Mouse (Mus musculus): ENCODE measurements around the gene Pfdn5. TPM values are rescaled to one million over a fixed set of nuclear protein-coding genes. Genes with fewer than 3 reads are reported as not detected.
A peak's percentile ranks its signal among the peaks of the same experiment; 100 is the strongest.
"Not testable (repeated sequence)": the region's sequence is repeated elsewhere in the genome, so short reads cannot be mapped to it uniquely, and the experiment has no call there.

The Pfdn5 gene
- total and polyA plus RNA-seq, 3 experiments, result 23.0 to 276 (median 119) TPM

DNA sequence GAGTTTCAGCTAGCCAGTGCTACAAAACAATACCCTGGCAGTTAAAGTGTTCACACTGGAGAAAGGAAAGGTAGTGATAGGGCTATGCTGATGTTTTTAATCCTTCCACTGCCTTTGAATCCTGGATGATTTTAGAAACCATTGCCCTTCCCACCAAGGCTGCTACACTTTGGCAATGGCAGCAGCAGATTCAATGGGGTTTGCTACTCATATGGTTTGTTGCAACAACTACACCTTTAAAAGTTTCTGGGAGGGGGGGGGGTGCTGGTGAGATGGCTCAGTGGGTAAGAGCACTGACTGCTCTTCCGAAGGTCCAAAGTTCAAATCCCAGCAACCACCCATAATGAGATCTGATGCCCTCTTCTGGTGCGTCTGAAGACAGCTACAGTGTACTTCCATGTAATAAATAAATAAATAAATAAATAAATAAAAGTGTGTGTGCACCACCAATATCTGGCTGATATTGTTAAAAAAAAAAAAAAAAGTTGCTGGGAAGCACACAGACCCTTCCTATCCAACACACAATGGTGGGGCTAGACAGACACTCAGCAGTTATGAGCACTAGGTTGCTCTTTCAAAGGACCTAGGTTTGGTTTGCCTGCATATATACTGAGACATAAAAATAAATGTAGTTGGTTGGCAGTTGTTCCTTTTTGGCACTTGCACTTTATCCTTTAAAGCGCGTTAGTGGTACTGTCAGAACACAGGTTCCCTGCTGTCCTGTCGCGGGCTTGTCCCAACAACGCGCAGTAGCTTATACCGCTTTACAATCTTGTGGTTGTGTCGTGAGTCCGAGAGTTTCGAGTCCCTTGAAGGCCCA, 1.1 kb upstream of the Pfdn5 start:
- DNase-seq (ENCODE audit: low spot score) (no peak), ATAC-seq (ENCODE audit: extremely low read depth, insufficient number of reproducible peaks, low FRiP score, poor library complexity, severe bottlenecking) (no peak)
- peaks cover 73% of the 10 kb centered on the region for H3K36me3 ChIP-seq (replicated peaks)
- TF ChIP-seq CTCF (IDR thresholded peaks at IDR 0.05; ENCODE audit: low read depth, low read length) (no peak), TAL1 (conservative IDR thresholded peaks at IDR 0.05; ENCODE audit: low read depth, low read length) (no peak), POLR2AphosphoS5 (IDR thresholded peaks at IDR 0.05; ENCODE audit: insufficient replicate concordance, low read depth, low read length) (no peak), GATA1 (IDR thresholded peaks at IDR 0.05; ENCODE audit: borderline replicate concordance, low read length) (no peak), GATA2 (IDR thresholded peaks at IDR 0.05; ENCODE audit: borderline replicate concordance, low read depth, low read length) (no peak)
- H3K4me1 ChIP-seq (ENCODE audit: insufficient read depth, low read depth, low read length), result peaks cover 17% of the 10 kb centered on the region
- no peaks in the 10 kb centered on the region for H3K9me3 ChIP-seq (replicated peaks)
- H3K4me3 ChIP-seq (ENCODE audit: low read depth, low read length), result peak overlapping the region; percentile 64
- H3K27me3 ChIP-seq (ENCODE audit: insufficient read depth, low read length), result no peaks in the 10 kb centered on the region

DNA sequence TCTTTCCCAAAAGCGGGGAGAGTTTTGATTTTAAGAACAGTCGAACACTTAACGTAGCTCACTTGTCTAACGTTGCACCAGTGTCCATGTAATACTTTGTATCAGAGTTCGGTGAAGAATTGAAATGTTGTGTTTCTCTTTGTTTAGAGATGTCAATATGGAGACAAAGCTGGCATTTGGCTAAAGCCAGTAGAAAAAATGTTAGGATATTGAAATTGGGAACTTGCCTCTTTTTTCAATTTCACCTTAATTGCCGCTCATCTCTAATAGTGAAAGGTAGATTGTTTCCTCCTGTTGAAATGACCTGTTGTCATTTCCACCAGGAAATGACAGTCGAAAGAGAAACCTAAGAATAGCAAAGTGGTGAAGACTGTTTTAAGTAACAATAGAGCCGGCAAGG, 976 bp downstream of the Pfdn5 start:
- TF ChIP-seq TAL1 (conservative IDR thresholded peaks at IDR 0.05; ENCODE audit: low read depth, low read length), result no peak
- Histone ChIP-seq H3K4me3 (ENCODE audit: low read depth, low read length) (peak overlapping the region; percentile 80), H3K9me3 (replicated peaks) (no peaks in the 10 kb centered on the region), H3K27me3 (ENCODE audit: insufficient read depth, low read length) (no peaks in the 10 kb centered on the region), H3K36me3 (replicated peaks) (peaks cover 73% of the 10 kb centered on the region), H3K4me1 (ENCODE audit: insufficient read depth, low read depth, low read length) (peaks cover 26% of the 10 kb centered on the region)
- no peak for ATAC-seq (ENCODE audit: extremely low read depth, insufficient number of reproducible peaks, low FRiP score, poor library complexity, severe bottlenecking)
- DNase-seq (ENCODE audit: low spot score), result no peak

DNA sequence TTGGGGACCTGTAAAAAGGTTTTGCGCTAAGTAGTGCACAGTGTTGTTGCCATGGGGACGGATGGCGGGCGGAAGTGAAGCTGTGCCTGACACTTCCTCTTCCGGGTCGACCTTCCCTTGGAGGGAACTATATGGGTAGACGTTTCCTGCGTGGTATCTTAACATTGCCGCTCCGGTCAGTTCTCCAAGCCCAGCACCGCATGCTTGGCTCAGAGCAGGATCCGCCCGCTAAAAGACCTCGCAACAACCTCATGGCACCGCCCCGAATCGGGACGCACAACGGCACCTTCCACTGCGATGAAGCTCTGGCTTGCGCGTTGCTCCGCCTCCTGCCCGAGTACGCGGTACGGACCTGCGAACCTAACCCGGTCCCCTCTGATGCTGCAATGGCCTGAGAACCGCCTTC, 5.7 kb downstream of the Pfdn5 start, which contains the start of gene Myg1:
Myg1 (plus strand) TSS at position 100 of the 406 bp plus-strand sequence.
- TF ChIP-seq CTCF (IDR thresholded peaks at IDR 0.05; ENCODE audit: low read depth, low read length) (no peak), TAL1 (conservative IDR thresholded peaks at IDR 0.05; ENCODE audit: low read depth, low read length) (no peak)
- Histone ChIP-seq H3K9me3 (replicated peaks) (no peaks in the 10 kb centered on the region), H3K4me3 (ENCODE audit: low read depth, low read length) (peak within 1 kb of the TSS; percentile 76), H3K27me3 (ENCODE audit: insufficient read depth, low read length) (no peaks in the 10 kb centered on the region), H3K4me1 (ENCODE audit: insufficient read depth, low read depth, low read length) (peaks cover 35% of the 10 kb centered on the region), H3K36me3 (replicated peaks) (peaks cover 90% of the 10 kb centered on the region)
- peak; percentile 88 for ATAC-seq (ENCODE audit: extremely low read depth, insufficient number of reproducible peaks, low FRiP score, poor library complexity, severe bottlenecking)
- DNase-seq (ENCODE audit: low spot score), result peak; percentile 51

DNA sequence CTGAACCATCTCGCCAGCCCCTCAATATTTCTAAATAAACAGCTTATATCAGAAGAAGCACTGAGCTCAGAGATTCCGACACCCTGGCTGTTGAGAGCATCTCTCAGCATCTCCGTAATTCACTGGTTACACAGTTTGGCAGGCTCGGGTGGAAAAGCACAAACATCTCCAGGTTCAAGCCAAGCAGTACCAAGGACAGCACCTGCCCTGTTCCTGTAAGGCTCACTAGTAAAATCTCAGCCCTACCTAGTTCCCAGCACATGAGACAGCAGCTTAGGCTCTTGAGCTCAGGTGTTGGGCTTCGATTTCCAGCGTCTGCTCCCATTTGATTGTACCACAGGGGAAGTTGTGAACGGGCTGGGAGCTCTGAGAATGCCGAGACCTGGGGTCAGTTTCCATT, 9.3 kb downstream of the Pfdn5 start:
- Histone ChIP-seq H3K36me3 (replicated peaks) (peaks cover 97% of the 10 kb centered on the region), H3K9me3 (replicated peaks) (no peaks in the 10 kb centered on the region), H3K4me1 (ENCODE audit: insufficient read depth, low read depth, low read length) (peaks cover 27% of the 10 kb centered on the region), H3K4me3 (ENCODE audit: low read depth, low read length) (no peak overlapping the region), H3K27me3 (ENCODE audit: insufficient read depth, low read length) (no peaks in the 10 kb centered on the region)
- DNase-seq (ENCODE audit: low spot score), result no peak
- no peak for TF ChIP-seq TAL1 (conservative IDR thresholded peaks at IDR 0.05; ENCODE audit: low read depth, low read length)
- no peak for TF ChIP-seq POLR2AphosphoS5 (IDR thresholded peaks at IDR 0.05; ENCODE audit: insufficient replicate concordance, low read depth, low read length)
- TF ChIP-seq CTCF (IDR thresholded peaks at IDR 0.05; ENCODE audit: low read depth, low read length), result no peak
- no peak for TF ChIP-seq GATA2 (IDR thresholded peaks at IDR 0.05; ENCODE audit: borderline replicate concordance, low read depth, low read length)
- TF ChIP-seq GATA1 (IDR thresholded peaks at IDR 0.05; ENCODE audit: borderline replicate concordance, low read length), result no peak
- ATAC-seq (ENCODE audit: extremely low read depth, insufficient number of reproducible peaks, low FRiP score, poor library complexity, severe bottlenecking), result no peak

DNA sequence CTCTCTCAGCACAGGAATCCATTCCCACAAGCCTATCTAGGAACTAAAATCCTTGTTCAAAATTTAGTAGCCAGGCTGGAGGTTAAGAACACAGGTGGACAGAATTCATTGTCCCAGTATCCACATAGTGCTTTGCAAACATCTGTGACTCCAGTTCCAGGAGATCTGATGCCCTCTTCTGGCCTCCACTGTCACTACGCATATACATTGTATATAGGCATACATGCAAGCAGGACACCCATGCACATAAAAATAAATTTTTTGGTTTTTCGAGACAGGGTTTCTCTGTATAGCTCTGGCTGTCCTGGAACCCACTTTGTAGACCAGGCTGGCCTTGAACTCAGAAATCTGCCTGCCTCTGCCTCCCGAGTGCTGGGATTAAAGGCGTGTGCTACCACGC, 10.0 kb downstream of the Pfdn5 start:
- not testable (repeated sequence) for H3K27me3 ChIP-seq (ENCODE audit: insufficient read depth, low read length); ATAC-seq (ENCODE audit: extremely low read depth, insufficient number of reproducible peaks, low FRiP score, poor library complexity, severe bottlenecking); H3K9me3 ChIP-seq (replicated peaks); H3K4me3 ChIP-seq (ENCODE audit: low read depth, low read length); DNase-seq (ENCODE audit: low spot score)
- H3K36me3 ChIP-seq (replicated peaks), result peaks cover 94% of the 10 kb centered on the region
- peaks cover 29% of the 10 kb centered on the region for H3K4me1 ChIP-seq (ENCODE audit: insufficient read depth, low read depth, low read length)

DNA sequence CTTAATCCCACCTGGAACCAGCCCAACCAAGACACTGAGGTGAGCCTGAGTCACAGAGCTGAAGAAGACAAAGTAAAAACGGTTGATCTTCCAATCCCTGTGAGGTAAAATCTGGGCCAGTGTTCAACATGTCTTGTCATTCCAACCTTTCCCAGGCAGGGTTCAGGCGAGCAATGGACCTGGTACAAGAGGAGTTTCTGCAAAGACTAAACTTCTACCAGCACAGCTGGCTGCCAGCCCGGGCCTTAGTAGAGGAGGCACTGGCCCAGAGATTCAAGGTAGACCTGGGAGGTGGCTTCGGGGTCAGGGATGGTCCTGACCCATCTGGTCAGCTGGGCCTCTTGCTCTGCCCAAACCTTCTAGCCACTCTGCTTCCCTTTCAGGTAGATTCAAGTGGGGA, 11.0 kb downstream of the Pfdn5 start:
- Histone ChIP-seq H3K4me3 (ENCODE audit: low read depth, low read length) (no peak overlapping the region), H3K9me3 (replicated peaks) (no peaks in the 10 kb centered on the region), H3K36me3 (replicated peaks) (peaks cover 92% of the 10 kb centered on the region), H3K27me3 (ENCODE audit: insufficient read depth, low read length) (no peaks in the 10 kb centered on the region), H3K4me1 (ENCODE audit: insufficient read depth, low read depth, low read length) (peaks cover 21% of the 10 kb centered on the region)
- DNase-seq (ENCODE audit: low spot score) (no peak), ATAC-seq (ENCODE audit: extremely low read depth, insufficient number of reproducible peaks, low FRiP score, poor library complexity, severe bottlenecking) (no peak)
- TF ChIP-seq GATA1 (IDR thresholded peaks at IDR 0.05; ENCODE audit: borderline replicate concordance, low read length) (no peak), GATA2 (IDR thresholded peaks at IDR 0.05; ENCODE audit: borderline replicate concordance, low read depth, low read length) (no peak), CTCF (IDR thresholded peaks at IDR 0.05; ENCODE audit: low read depth, low read length) (no peak), POLR2AphosphoS5 (IDR thresholded peaks at IDR 0.05; ENCODE audit: insufficient replicate concordance, low read depth, low read length) (no peak), TAL1 (conservative IDR thresholded peaks at IDR 0.05; ENCODE audit: low read depth, low read length) (no peak)

DNA sequence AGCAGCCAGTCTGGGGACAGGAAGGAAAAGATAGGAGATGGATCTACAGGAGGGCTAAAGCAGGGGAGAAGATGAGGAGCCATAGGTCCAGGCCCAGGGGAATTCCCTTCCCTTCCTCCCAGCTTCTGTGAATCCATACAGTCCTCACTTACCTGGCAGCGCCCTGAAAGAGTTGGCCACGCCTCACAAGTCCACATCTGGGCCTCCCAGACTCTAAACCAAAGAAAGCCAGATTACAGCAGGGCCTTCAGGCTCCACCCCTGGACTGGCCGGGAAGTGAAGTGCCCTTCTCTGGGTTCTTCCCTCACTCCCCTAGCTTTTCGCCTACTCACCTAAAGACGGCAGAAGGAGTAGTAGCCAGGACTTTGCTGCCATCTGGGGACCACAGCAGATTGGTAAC, 13.7 kb downstream of the Pfdn5 start:
- peaks cover 13% of the 10 kb centered on the region; the same call in 1 of the 2 replicates for H3K4me1 ChIP-seq (ENCODE audit: insufficient read depth, low read depth, low read length)
- ATAC-seq (ENCODE audit: extremely low read depth, insufficient number of reproducible peaks, low FRiP score, poor library complexity, severe bottlenecking) (no peak), DNase-seq (ENCODE audit: low spot score) (no peak)
- H3K4me3 ChIP-seq (ENCODE audit: low read depth, low read length), result no peak overlapping the region
- H3K27me3 ChIP-seq (ENCODE audit: insufficient read depth, low read length), result no peaks in the 10 kb centered on the region
- H3K9me3 ChIP-seq (replicated peaks), result no peaks in the 10 kb centered on the region
- no peak for TF ChIP-seq TAL1 (conservative IDR thresholded peaks at IDR 0.05; ENCODE audit: low read depth, low read length)
- no peak for TF ChIP-seq GATA2 (IDR thresholded peaks at IDR 0.05; ENCODE audit: borderline replicate concordance, low read depth, low read length)
- no peak for TF ChIP-seq POLR2AphosphoS5 (IDR thresholded peaks at IDR 0.05; ENCODE audit: insufficient replicate concordance, low read depth, low read length)
- no peak for TF ChIP-seq GATA1 (IDR thresholded peaks at IDR 0.05; ENCODE audit: borderline replicate concordance, low read length)
- TF ChIP-seq CTCF (IDR thresholded peaks at IDR 0.05; ENCODE audit: low read depth, low read length), result no peak
- H3K36me3 ChIP-seq (replicated peaks), result peaks cover 91% of the 10 kb centered on the region
